Mouse (Mus musculus) brain, embryonic 14.5 days (tissue): ENCODE results near the gene Wdr46.

Source experiments
- CTCF ChIP-seq: fragments of 200-500 bp; IDR thresholded peaks from 2 replicates; pipeline ENCODE4 v1.5.1; 2012; ENCODE audit warnings: inconsistent platforms, mild to moderate bottlenecking, moderate library complexity, borderline replicate concordance; ENCODE audit not compliant: insufficient read depth, insufficient read length; ENCODE audit errors: extremely low read depth
- POLR2A ChIP-seq: fragments of 200-500 bp; IDR thresholded peaks from 2 replicates; pipeline ENCODE4 v1.6.1; 2012; ENCODE audit warnings: mild to moderate bottlenecking, inconsistent platforms, borderline replicate concordance; ENCODE audit not compliant: poor library complexity, insufficient read depth, insufficient read length, severe bottlenecking; ENCODE audit errors: extremely low read depth

DNA sequence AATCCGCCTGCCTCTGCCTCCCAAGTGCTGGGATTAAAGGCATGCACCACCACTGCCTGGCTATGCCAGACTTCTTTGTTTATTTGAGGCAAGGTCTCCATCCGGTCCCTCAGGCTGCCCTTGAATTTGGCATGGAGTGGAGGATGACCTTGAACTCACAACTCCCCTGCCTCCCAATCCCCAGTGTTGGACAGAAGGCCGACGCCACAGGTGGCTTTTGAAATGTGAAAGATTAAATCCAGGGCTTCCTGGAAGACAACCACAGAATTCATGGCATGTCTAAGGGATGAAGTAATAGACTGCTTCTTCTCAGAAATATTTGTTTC is 39.5 kb upstream of the Wdr46 start:
- TF ChIP-seq POLR2A (no peak), CTCF (no peak)
